ENCODE assay signal across 10 mouse cellular contexts in genomic region chr3:39053072-39053471, GRCm38 (mm10).
DNase-seq lines count a peak whose midpoint lies in the region; ATAC-seq lines count a peak whose summit lies in the region.
"Had no signal": no experiment of that assay in that cellular context is flagged by ENCODE, and none has a peak within 500 bp of the region (broad histone marks: within the 10 kb centered on the region; RNA-seq: fewer than 3 reads in every experiment).

No protein-coding gene starts in this region.

- WGBS in limb, embryonic 11.5 days = 29% methylated on average over 6 of the region's 6 CpGs
- WGBS in limb, embryonic 10.5 days = 54% methylated on average over 6 of the region's 6 CpGs
- WGBS in hindbrain, embryonic 10.5 days = 52% methylated on average over 6 of the region's 6 CpGs
- 21% methylated on average over 6 of the region's 6 CpGs for WGBS in neural tube, embryonic 13.5 days

- no peaks in the 10 kb centered on the region for H3K9me3 ChIP-seq in limb, embryonic 11.5 days (ENCODE audit: control insufficient read depth, low read length)
- H3K9me3 ChIP-seq in limb, embryonic 10.5 days (replicated peaks) = no peaks in the 10 kb centered on the region
- no peaks in the 10 kb centered on the region for H3K9me3 ChIP-seq in hindbrain, embryonic 10.5 days
- no peaks in the 10 kb centered on the region for H3K9me3 ChIP-seq in neural tube, embryonic 13.5 days
- H3K9me3 ChIP-seq: midbrain, embryonic 12.5 days had no signal

- no peak overlapping the region for H3K4me3 ChIP-seq in limb, embryonic 11.5 days (ENCODE audit: low read depth, low read length)
- no peak overlapping the region for H3K4me3 ChIP-seq in limb, embryonic 10.5 days
- no peak overlapping the region for H3K4me3 ChIP-seq in hindbrain, embryonic 10.5 days
- no peak overlapping the region for H3K4me3 ChIP-seq in neural tube, embryonic 13.5 days
- H3K4me3 ChIP-seq: midbrain, embryonic 12.5 days had no signal

- H3K4me2 ChIP-seq in limb, embryonic 11.5 days (ENCODE audit: low read depth, severe bottlenecking) = no peak overlapping the region
- no peak overlapping the region for H3K4me2 ChIP-seq in neural tube, embryonic 13.5 days
- H3K4me2 ChIP-seq: heart, embryonic 11.5 days; midbrain, embryonic 12.5 days had no signal

- DNase-seq in limb, embryonic 11.5 days (ENCODE audit: low spot score) = peak; percentile 28
- no peak for DNase-seq in limb, embryonic 10.5 days (ENCODE audit: low spot score)
- peak; percentile 31 for DNase-seq in embryo, embryonic 11.5 days (ENCODE audit: low read depth, low spot score)
- peak; percentile 30 for DNase-seq in hindbrain, embryonic 10.5 days (ENCODE audit: low spot score)
- DNase-seq in layer of hippocampus, postnatal 25 days (ENCODE audit: extremely low spot score in 1 of 2, low spot score in 1 of 2) = no peak
- DNase-seq: kidney, postnatal 36 days had no signal

- no peak overlapping the region for H3K27ac ChIP-seq in limb, embryonic 11.5 days (replicated peaks; ENCODE audit: low read depth, low read length)
- H3K27ac ChIP-seq in limb, embryonic 10.5 days = no peak overlapping the region
- no peak overlapping the region for H3K27ac ChIP-seq in hindbrain, embryonic 10.5 days
- peak overlapping the region; percentile 42 for H3K27ac ChIP-seq in neural tube, embryonic 13.5 days (replicated peaks)
- H3K27ac ChIP-seq: midbrain, embryonic 12.5 days had no signal

- 0 out of 2 replicates have a peak, but pooled peaks cover 3% of the 10 kb centered on the region for H3K4me1 ChIP-seq in limb, embryonic 11.5 days (ENCODE audit: control insufficient read depth, insufficient read depth, low read length)
- peaks cover 11% of the 10 kb centered on the region for H3K4me1 ChIP-seq in limb, embryonic 10.5 days
- no peaks in the 10 kb centered on the region for H3K4me1 ChIP-seq in hindbrain, embryonic 10.5 days (replicated peaks)
- peaks cover 21% of the 10 kb centered on the region for H3K4me1 ChIP-seq in neural tube, embryonic 13.5 days (replicated peaks)
- H3K4me1 ChIP-seq: midbrain, embryonic 12.5 days had no signal

- no peak overlapping the region for H3K9ac ChIP-seq in limb, embryonic 11.5 days (ENCODE audit: low read length)
- no peak overlapping the region for H3K9ac ChIP-seq in neural tube, embryonic 13.5 days
- H3K9ac ChIP-seq: midbrain, embryonic 12.5 days had no signal

- no peaks in the 10 kb centered on the region for H3K27me3 ChIP-seq in limb, embryonic 11.5 days (ENCODE audit: control insufficient read depth, insufficient read depth, low read length)
- H3K27me3 ChIP-seq in limb, embryonic 10.5 days (ENCODE audit: low read depth, poor library complexity, severe bottlenecking) = no peaks in the 10 kb centered on the region
- H3K27me3 ChIP-seq in hindbrain, embryonic 10.5 days (ENCODE audit: insufficient read depth, poor library complexity, severe bottlenecking) = no peaks in the 10 kb centered on the region
- no peaks in the 10 kb centered on the region for H3K27me3 ChIP-seq in neural tube, embryonic 13.5 days
- H3K27me3 ChIP-seq: midbrain, embryonic 12.5 days had no signal

- no peak for ATAC-seq in limb, embryonic 11.5 days (ENCODE audit: insufficient number of reproducible peaks, low FRiP score, low TSS enrichment, low read depth)
- ATAC-seq in neural tube, embryonic 13.5 days (ENCODE audit: low read depth) = peak; percentile 89
- no peak for ATAC-seq in megakaryocyte, adult 5-6 weeks (ENCODE audit: poor library complexity, severe bottlenecking)

- no peaks in the 10 kb centered on the region for H3K36me3 ChIP-seq in limb, embryonic 11.5 days (ENCODE audit: control insufficient read depth, insufficient read depth, low read length)
- no peaks in the 10 kb centered on the region for H3K36me3 ChIP-seq in limb, embryonic 10.5 days
- no peaks in the 10 kb centered on the region for H3K36me3 ChIP-seq in hindbrain, embryonic 10.5 days
- H3K36me3 ChIP-seq in neural tube, embryonic 13.5 days = no peaks in the 10 kb centered on the region
- H3K36me3 ChIP-seq: midbrain, embryonic 12.5 days had no signal

Comparison
In these comparisons a context has a peak if more than half of its experiments do, and no peak if none do; other contexts are left out.
1. DNase-seq: peak in limb, embryonic 11.5 days (single experiment), embryo, embryonic 11.5 days (single experiment) and hindbrain, embryonic 10.5 days (single experiment); none in limb, embryonic 10.5 days (single experiment) and layer of hippocampus, postnatal 25 days (0 of 2).